In genomic region chr9:119401351-119401750, GRCm38 (mm10) we compare ENCODE assay signal across 8 mouse cellular contexts. TPM values are rescaled to one million over a fixed set of nuclear protein-coding genes. Genes with fewer than 3 reads are reported as not detected.
A peak's percentile ranks its signal among the peaks of the same experiment; 100 is the strongest.
DNase-seq lines count a peak whose midpoint lies in the region; ATAC-seq lines count a peak whose summit lies in the region.

No protein-coding gene starts in this region.

- peak overlapping the region; percentile 99 for H3K4me2 ChIP-seq in heart, embryonic 13.5 days
- H3K4me2 ChIP-seq in heart, embryonic 15.5 days: peak overlapping the region; percentile 87
- peak overlapping the region; percentile 67 for H3K4me2 ChIP-seq in neural tube, embryonic 15.5 days

- ATAC-seq in heart, embryonic 13.5 days (ENCODE audit: extremely low read depth, insufficient number of reproducible peaks, low FRiP score, low TSS enrichment): no peak
- ATAC-seq in heart, embryonic 15.5 days (replicated peaks; ENCODE audit: insufficient number of reproducible peaks, insufficient read depth, low FRiP score, low read depth): no peak
- ATAC-seq in neural tube, embryonic 15.5 days (ENCODE audit: low FRiP score): no peak; the same call in 1 of the 2 replicates

- peaks cover 30% of the 10 kb centered on the region for H3K4me1 ChIP-seq in heart, embryonic 13.5 days
- peaks cover 21% of the 10 kb centered on the region for H3K4me1 ChIP-seq in heart, embryonic 15.5 days (replicated peaks)
- H3K4me1 ChIP-seq in neural tube, embryonic 15.5 days: peaks cover 40% of the 10 kb centered on the region

- 5% methylated on average over 7 of the region's 7 CpGs for WGBS in heart, embryonic 13.5 days
- 2% methylated on average over 7 of the region's 7 CpGs for WGBS in heart, embryonic 15.5 days
- 3% methylated on average over 7 of the region's 7 CpGs for WGBS in neural tube, embryonic 15.5 days

- H3K9me3 ChIP-seq in heart, embryonic 13.5 days: no peaks in the 10 kb centered on the region
- no peaks in the 10 kb centered on the region for H3K9me3 ChIP-seq in heart, embryonic 15.5 days (replicated peaks)
- H3K9me3 ChIP-seq in neural tube, embryonic 15.5 days (replicated peaks): no peaks in the 10 kb centered on the region

- no peaks in the 10 kb centered on the region for H3K36me3 ChIP-seq in heart, embryonic 13.5 days
- no peaks in the 10 kb centered on the region for H3K36me3 ChIP-seq in heart, embryonic 15.5 days
- H3K36me3 ChIP-seq in neural tube, embryonic 15.5 days: no peaks in the 10 kb centered on the region

- H3K27ac ChIP-seq in heart, embryonic 13.5 days (replicated peaks): 0 out of 2 replicates have a peak overlapping the region, but pooled peaks have one; percentile 17
- H3K27ac ChIP-seq in heart, embryonic 15.5 days: peak overlapping the region; percentile 59
- peak overlapping the region; percentile 98 for H3K27ac ChIP-seq in neural tube, embryonic 15.5 days (replicated peaks)

- DNase-seq in heart, postnatal 14 days: no peak
- peak; percentile 35 for DNase-seq in adipocyte (ENCODE audit: low spot score)
- peak; percentile 22 to 44 for DNase-seq in lung, adult 18-20 months
- DNase-seq in gastrocnemius, postnatal 36 days: no peak
- no peak for DNase-seq in embryo, embryonic 10 days (ENCODE audit: low spot score)

- H3K9ac ChIP-seq in heart, embryonic 13.5 days: peak overlapping the region; percentile 78
- H3K9ac ChIP-seq in heart, embryonic 15.5 days: peak overlapping the region; percentile 45
- peak overlapping the region; percentile 56 for H3K9ac ChIP-seq in neural tube, embryonic 15.5 days (replicated peaks)

- peak overlapping the region; percentile 91 for H3K4me3 ChIP-seq in heart, embryonic 13.5 days
- peak overlapping the region; percentile 93 for H3K4me3 ChIP-seq in heart, embryonic 15.5 days
- H3K4me3 ChIP-seq in neural tube, embryonic 15.5 days (replicated peaks): peak overlapping the region; percentile 94

- intact Hi-C loops in heart, postnatal 14 days (cut with DNase I): loop anchor here (5.0 kb wide), 1 partner anchor 44 kb away; the partner anchor contains the start of gene Xylb
- intact Hi-C loops in gastrocnemius, postnatal 36 days (cut with DNase I): loop anchor here (1.0 to 2.0 kb wide), 2 partner anchors 25 to 43 kb away; no protein-coding TSS in a partner anchor

- H3K27me3 ChIP-seq in heart, embryonic 13.5 days (replicated peaks): no peaks in the 10 kb centered on the region
- H3K27me3 ChIP-seq in heart, embryonic 15.5 days: no peaks in the 10 kb centered on the region
- H3K27me3 ChIP-seq in neural tube, embryonic 15.5 days (replicated peaks): no peaks in the 10 kb centered on the region

RNA-seq across cellular contexts. Expression of gene Acvr2b, which starts 0.6 kb away (rescaled TPM):
- 13.2 and 17.2 TPM in 2 replicates for polyA plus RNA-seq in heart, embryonic 13.5 days (2015; fragmentation: Nextera tagmentation; extraction: Ambion mirVana)
- total RNA-seq in heart, postnatal 14 days (2021): 1 to 10 TPM; 5.7 to 6.7 TPM
- polyA plus RNA-seq in heart, embryonic 15.5 days (2015; fragmentation: Nextera tagmentation; extraction: Ambion mirVana): 9.5 and 12.6 TPM in 2 replicates
- polyA plus RNA-seq in neural tube, embryonic 15.5 days (2015; fragmentation: Nextera tagmentation; extraction: Ambion mirVana): 32.9 and 43.2 TPM in 2 replicates
- 10 to 100 TPM; 11.5 to 15.0 TPM for total RNA-seq in gastrocnemius, postnatal 36 days (2021)

RNA-seq across cellular contexts. Expression of gene Slc22a14, which starts 36.0 kb away (rescaled TPM):
- polyA plus RNA-seq in heart, embryonic 13.5 days (2015; fragmentation: Nextera tagmentation; extraction: Ambion mirVana): 0.10 TPM in 1 of 2 replicates, not detected in the other
- under 1 TPM in 1 of 2 experiments, not detected in 1; 0.22 TPM for total RNA-seq in heart, postnatal 14 days (2021)
- polyA plus RNA-seq in heart, embryonic 15.5 days (2015; fragmentation: Nextera tagmentation; extraction: Ambion mirVana): 0.11 and 0.25 TPM in 2 replicates
- not detected in 2 replicates for polyA plus RNA-seq in neural tube, embryonic 15.5 days (2015; fragmentation: Nextera tagmentation; extraction: Ambion mirVana)
- total RNA-seq in gastrocnemius, postnatal 36 days (2021): not detected

RNA-seq across cellular contexts. Expression of gene Exog, which starts 43.4 kb away (rescaled TPM):
- 11.8 and 12.4 TPM in 2 replicates for polyA plus RNA-seq in heart, embryonic 13.5 days (2015; fragmentation: Nextera tagmentation; extraction: Ambion mirVana)
- 1 to 10 TPM; 2.4 to 3.2 TPM for total RNA-seq in heart, postnatal 14 days (2021)
- polyA plus RNA-seq in heart, embryonic 15.5 days (2015; fragmentation: Nextera tagmentation; extraction: Ambion mirVana): 9.7 and 12.0 TPM in 2 replicates
- 44.9 and 50.1 TPM in 2 replicates for polyA plus RNA-seq in neural tube, embryonic 15.5 days (2015; fragmentation: Nextera tagmentation; extraction: Ambion mirVana)
- total RNA-seq in gastrocnemius, postnatal 36 days (2021): 1 to 10 TPM; 1.2 to 1.4 TPM

RNA-seq across cellular contexts. Expression of gene Xylb, which starts 44.2 kb away (rescaled TPM):
- 1.2 and 2.6 TPM in 2 replicates for polyA plus RNA-seq in heart, embryonic 13.5 days (2015; fragmentation: Nextera tagmentation; extraction: Ambion mirVana)
- under 1 TPM; 0.24 to 0.29 TPM for total RNA-seq in heart, postnatal 14 days (2021)
- 1.1 and 2.6 TPM in 2 replicates for polyA plus RNA-seq in heart, embryonic 15.5 days (2015; fragmentation: Nextera tagmentation; extraction: Ambion mirVana)
- polyA plus RNA-seq in neural tube, embryonic 15.5 days (2015; fragmentation: Nextera tagmentation; extraction: Ambion mirVana): 2.8 and 3.0 TPM in 2 replicates
- under 1 TPM in 1 of 2 experiments, not detected in 1; 0.37 TPM for total RNA-seq in gastrocnemius, postnatal 36 days (2021)

Comparison
In these comparisons a context has a peak if more than half of its experiments do, and no peak if none do; other contexts are left out.
1. H3K27ac ChIP-seq: peak in every context shown above with its lines; median percentile 98 in neural tube, embryonic 15.5 days; 59 in heart, embryonic 15.5 days; 17 in heart, embryonic 13.5 days.
2. DNase-seq: peak in adipocyte (single experiment) and lung, adult 18-20 months (2 of 2); none in heart, postnatal 14 days (0 of 2), gastrocnemius, postnatal 36 days (0 of 2) and embryo, embryonic 10 days (single experiment).
3. Peak in every context shown above with its lines, with median percentiles within 50 percentile points of each other: H3K4me2 ChIP-seq, H3K4me3 ChIP-seq and H3K9ac ChIP-seq.